Mouse (Mus musculus): ENCODE measurements around the gene Dvl1. TPM values are rescaled to one million over a fixed set of nuclear protein-coding genes. Genes with fewer than 3 reads are reported as not detected.

Gene Dvl1
- polyA plus RNA-seq, 1 experiment from 2014 or later = 10.9 TPM

- Histone ChIP-seq H3K9ac (ENCODE audit: low read length) (no peak overlapping the region), H3K4me3 (ENCODE audit: control insufficient read depth in 1 of 2, insufficient read depth in 1 of 2, low read depth in 1 of 2, low read length in 2 of 2) (no peak overlapping the region), H3K4me2 (ENCODE audit: low read length) (no peak overlapping the region), H3K4me1 (ENCODE audit: control insufficient read depth in 2 of 2, insufficient read depth in 2 of 2, low read length in 2 of 2) (peaks cover 17 to 18% of the 10 kb centered on the region in 2 experiments), H3K27me3 (ENCODE audit: control insufficient read depth, insufficient read depth, low read length) (no peaks in the 10 kb centered on the region), H3K9me3 (ENCODE audit: control insufficient read depth, low read length) (no peaks in the 10 kb centered on the region), H3K36me3 (ENCODE audit: control insufficient read depth, insufficient read depth, low read length) (peaks cover 68% of the 10 kb centered on the region), H3K27ac (replicated peaks in 1 of 2; ENCODE audit: control insufficient read depth in 1 of 2, insufficient read depth in 1 of 2, low read depth in 2 of 2, low read length in 2 of 2) (no peak overlapping the region)
- ATAC-seq (ENCODE audit: insufficient number of reproducible peaks, insufficient read depth, low FRiP score, low read depth) = no peak
- WGBS = 91% methylated on average over 7 of the region's 7 CpGs
These were observed 52.2 kb downstream of the Dvl1 start for GRCm38 (mm10) chr4:155899355-155899754.

- H3K36me3 ChIP-seq (ENCODE audit: control insufficient read depth, insufficient read depth, low read length) = peaks cover 85% of the 10 kb centered on the region
- WGBS = 38% methylated on average over 3 of the region's 3 CpGs
These were observed 54.0 kb downstream of the Dvl1 start for GRCm38 (mm10) chr4:155901205-155901604.

GRCm38 (mm10) chr4:155903246-155903645, 56.0 kb downstream of the Dvl1 start:
- no peak overlapping the region for H3K4me2 ChIP-seq (ENCODE audit: low read length)
- WGBS = 92% methylated on average over 13 of the region's 13 CpGs
- no peak overlapping the region for H3K27ac ChIP-seq (replicated peaks in 1 of 2; ENCODE audit: control insufficient read depth in 1 of 2, insufficient read depth in 1 of 2, low read depth in 2 of 2, low read length in 2 of 2)
- H3K4me3 ChIP-seq (ENCODE audit: control insufficient read depth in 1 of 2, insufficient read depth in 1 of 2, low read depth in 1 of 2, low read length in 2 of 2) = no peak overlapping the region
- H3K9me3 ChIP-seq (ENCODE audit: control insufficient read depth, low read length) = no peaks in the 10 kb centered on the region
- ATAC-seq (ENCODE audit: insufficient number of reproducible peaks, insufficient read depth, low FRiP score, low read depth) = no peak
- H3K9ac ChIP-seq (ENCODE audit: low read length) = no peak overlapping the region
- peaks cover 7 to 8% of the 10 kb centered on the region in 2 experiments; a peak in 3 of 4 replicates for H3K4me1 ChIP-seq (ENCODE audit: control insufficient read depth in 2 of 2, insufficient read depth in 2 of 2, low read length in 2 of 2)
- no peaks in the 10 kb centered on the region for H3K27me3 ChIP-seq (ENCODE audit: control insufficient read depth, insufficient read depth, low read length)
- peaks cover 79% of the 10 kb centered on the region for H3K36me3 ChIP-seq (ENCODE audit: control insufficient read depth, insufficient read depth, low read length)

More at GRCm38 (mm10) chr4:155901205-155901604, 54.0 kb downstream of the Dvl1 start:
- peaks cover 7 to 8% of the 10 kb centered on the region in 2 experiments; a peak in 3 of 4 replicates for H3K4me1 ChIP-seq (ENCODE audit: control insufficient read depth in 2 of 2, insufficient read depth in 2 of 2, low read length in 2 of 2)
- peak; percentile 51; the same call in 1 of the 2 replicates for ATAC-seq (ENCODE audit: insufficient number of reproducible peaks, insufficient read depth, low FRiP score, low read depth)
- no peak overlapping the region for H3K4me3 ChIP-seq (ENCODE audit: control insufficient read depth in 1 of 2, insufficient read depth in 1 of 2, low read depth in 1 of 2, low read length in 2 of 2)
- no peak overlapping the region for H3K9ac ChIP-seq (ENCODE audit: low read length)
- peak overlapping the region; percentile 20 to 24; a peak in 1 of 4 replicates for H3K27ac ChIP-seq (replicated peaks in 1 of 2; ENCODE audit: control insufficient read depth in 1 of 2, insufficient read depth in 1 of 2, low read depth in 2 of 2, low read length in 2 of 2)
- H3K4me2 ChIP-seq (ENCODE audit: low read length) = no peak overlapping the region
- H3K27me3 ChIP-seq (ENCODE audit: control insufficient read depth, insufficient read depth, low read length) = no peaks in the 10 kb centered on the region
- H3K9me3 ChIP-seq (ENCODE audit: control insufficient read depth, low read length) = no peaks in the 10 kb centered on the region

GRCm38 (mm10) chr4:155904318-155905102, 57.3 kb downstream of the Dvl1 start:
- Histone ChIP-seq H3K27ac (replicated peaks in 1 of 2; ENCODE audit: control insufficient read depth in 1 of 2, insufficient read depth in 1 of 2, low read depth in 2 of 2, low read length in 2 of 2) (no peak overlapping the region), H3K27me3 (ENCODE audit: control insufficient read depth, insufficient read depth, low read length) (no peaks in the 10 kb centered on the region), H3K9me3 (ENCODE audit: control insufficient read depth, low read length) (no peaks in the 10 kb centered on the region), H3K9ac (ENCODE audit: low read length) (no peak overlapping the region), H3K4me3 (ENCODE audit: control insufficient read depth in 1 of 2, insufficient read depth in 1 of 2, low read depth in 1 of 2, low read length in 2 of 2) (no peak overlapping the region), H3K4me2 (ENCODE audit: low read length) (no peak overlapping the region), H3K36me3 (ENCODE audit: control insufficient read depth, insufficient read depth, low read length) (peaks cover 66% of the 10 kb centered on the region), H3K4me1 (ENCODE audit: control insufficient read depth in 2 of 2, insufficient read depth in 2 of 2, low read length in 2 of 2) (peaks cover 7 to 8% of the 10 kb centered on the region in 2 experiments; a peak in 3 of 4 replicates)
- WGBS = 83% methylated on average over 13 of the region's 13 CpGs
- ATAC-seq (ENCODE audit: insufficient number of reproducible peaks, insufficient read depth, low FRiP score, low read depth) = no peak

GRCm38 (mm10) chr4:155905634-155906033, 58.4 kb downstream of the Dvl1 start:
- ATAC-seq (ENCODE audit: insufficient number of reproducible peaks, insufficient read depth, low FRiP score, low read depth) = no peak
- Histone ChIP-seq H3K9ac (ENCODE audit: low read length) (no peak overlapping the region), H3K4me1 (ENCODE audit: control insufficient read depth in 2 of 2, insufficient read depth in 2 of 2, low read length in 2 of 2) (peaks cover 7 to 8% of the 10 kb centered on the region in 2 experiments; a peak in 3 of 4 replicates), H3K4me2 (ENCODE audit: low read length) (no peak overlapping the region), H3K4me3 (ENCODE audit: control insufficient read depth in 1 of 2, insufficient read depth in 1 of 2, low read depth in 1 of 2, low read length in 2 of 2) (no peak overlapping the region), H3K27ac (replicated peaks in 1 of 2; ENCODE audit: control insufficient read depth in 1 of 2, insufficient read depth in 1 of 2, low read depth in 2 of 2, low read length in 2 of 2) (no peak overlapping the region), H3K36me3 (ENCODE audit: control insufficient read depth, insufficient read depth, low read length) (peaks cover 55% of the 10 kb centered on the region), H3K9me3 (ENCODE audit: control insufficient read depth, low read length) (no peaks in the 10 kb centered on the region), H3K27me3 (ENCODE audit: control insufficient read depth, insufficient read depth, low read length) (no peaks in the 10 kb centered on the region)
- 86% methylated on average over 13 of the region's 13 CpGs for WGBS

GRCm38 (mm10) chr4:155906125-155906524, 58.9 kb downstream of the Dvl1 start:
- ATAC-seq (ENCODE audit: insufficient number of reproducible peaks, insufficient read depth, low FRiP score, low read depth) = no peak
- no peaks in the 10 kb centered on the region for H3K27me3 ChIP-seq (ENCODE audit: control insufficient read depth, insufficient read depth, low read length)
- no peak overlapping the region for H3K4me2 ChIP-seq (ENCODE audit: low read length)
- peaks cover 2 to 4% of the 10 kb centered on the region in 2 experiments; a peak in 3 of 4 replicates for H3K4me1 ChIP-seq (ENCODE audit: control insufficient read depth in 2 of 2, insufficient read depth in 2 of 2, low read length in 2 of 2)
- no peak overlapping the region for H3K27ac ChIP-seq (replicated peaks in 1 of 2; ENCODE audit: control insufficient read depth in 1 of 2, insufficient read depth in 1 of 2, low read depth in 2 of 2, low read length in 2 of 2)
- peaks cover 50% of the 10 kb centered on the region for H3K36me3 ChIP-seq (ENCODE audit: control insufficient read depth, insufficient read depth, low read length)
- 80% methylated on average over 9 of the region's 9 CpGs for WGBS
- no peak overlapping the region for H3K4me3 ChIP-seq (ENCODE audit: control insufficient read depth in 1 of 2, insufficient read depth in 1 of 2, low read depth in 1 of 2, low read length in 2 of 2)
- H3K9ac ChIP-seq (ENCODE audit: low read length) = no peak overlapping the region
- H3K9me3 ChIP-seq (ENCODE audit: control insufficient read depth, low read length) = no peaks in the 10 kb centered on the region

GRCm38 (mm10) chr4:155907003-155907402, 59.8 kb downstream of the Dvl1 start:
- ATAC-seq (ENCODE audit: insufficient number of reproducible peaks, insufficient read depth, low FRiP score, low read depth) = no peak
- no peaks in the 10 kb centered on the region for H3K9me3 ChIP-seq (ENCODE audit: control insufficient read depth, low read length)
- no peak overlapping the region for H3K4me3 ChIP-seq (ENCODE audit: control insufficient read depth in 1 of 2, insufficient read depth in 1 of 2, low read depth in 1 of 2, low read length in 2 of 2)
- no peaks in the 10 kb centered on the region for H3K27me3 ChIP-seq (ENCODE audit: control insufficient read depth, insufficient read depth, low read length)
- no peaks in the 10 kb centered on the region for H3K4me1 ChIP-seq (ENCODE audit: control insufficient read depth in 2 of 2, insufficient read depth in 2 of 2, low read length in 2 of 2)
- H3K9ac ChIP-seq (ENCODE audit: low read length) = no peak overlapping the region
- H3K4me2 ChIP-seq (ENCODE audit: low read length) = no peak overlapping the region
- peaks cover 43% of the 10 kb centered on the region for H3K36me3 ChIP-seq (ENCODE audit: control insufficient read depth, insufficient read depth, low read length)
- no peak overlapping the region for H3K27ac ChIP-seq (replicated peaks in 1 of 2; ENCODE audit: control insufficient read depth in 1 of 2, insufficient read depth in 1 of 2, low read depth in 2 of 2, low read length in 2 of 2)
- 65% methylated on average over 11 of the region's 11 CpGs for WGBS
